Mouse (Mus musculus): Measurements from ENCODE around the gene Lrrc4. TPM values are rescaled to one million over a fixed set of nuclear protein-coding genes. Genes with fewer than 3 reads are reported as not detected.

Gene Lrrc4
- polyA plus RNA-seq, 1 experiment: 0.72 TPM

GRCm38 (mm10) chr6:28799818-28800217 lies 31.7 kb downstream of the Lrrc4 start:
- Histone ChIP-seq H3K27me3 (ENCODE audit: control insufficient read depth, insufficient read depth, low read length, poor library complexity, severe bottlenecking) (no peaks in the 10 kb centered on the region), H3K9me3 (replicated peaks; ENCODE audit: control insufficient read depth, insufficient read depth, low read length, poor library complexity, severe bottlenecking) (no peaks in the 10 kb centered on the region), H3K36me3 (ENCODE audit: control insufficient read depth, insufficient read depth, low read length, poor library complexity, severe bottlenecking) (peaks cover 5% of the 10 kb centered on the region; the same call in 1 of the 2 replicates), H3K9ac (ENCODE audit: low read depth, poor library complexity, severe bottlenecking) (no peak overlapping the region), H3K27ac (ENCODE audit: insufficient read depth, low read length) (no peak overlapping the region), H3K4me1 (ENCODE audit: control insufficient read depth, insufficient read depth, low read length) (no peaks in the 10 kb centered on the region), H3K4me3 (ENCODE audit: low read depth, low read length) (no peak overlapping the region)
- TF ChIP-seq EP300 (IDR thresholded peaks at IDR 0.05; ENCODE audit: insufficient read depth, low read depth, low read length) (no peak), POLR2A (IDR thresholded peaks at IDR 0.05; ENCODE audit: insufficient read depth, low read length) (no peak)

GRCm38 (mm10) chr6:28795792-28796515 lies 35.6 kb downstream of the Lrrc4 start:
- Histone ChIP-seq H3K9ac (ENCODE audit: low read depth, poor library complexity, severe bottlenecking) (no peak overlapping the region), H3K4me1 (ENCODE audit: control insufficient read depth, insufficient read depth, low read length) (no peaks in the 10 kb centered on the region), H3K27me3 (ENCODE audit: control insufficient read depth, insufficient read depth, low read length, poor library complexity, severe bottlenecking) (no peaks in the 10 kb centered on the region), H3K9me3 (replicated peaks; ENCODE audit: control insufficient read depth, insufficient read depth, low read length, poor library complexity, severe bottlenecking) (no peaks in the 10 kb centered on the region), H3K36me3 (ENCODE audit: control insufficient read depth, insufficient read depth, low read length, poor library complexity, severe bottlenecking) (peaks cover 3% of the 10 kb centered on the region), H3K4me3 (ENCODE audit: low read depth, low read length) (no peak overlapping the region), H3K27ac (ENCODE audit: insufficient read depth, low read length) (no peak overlapping the region)
- no peak for TF ChIP-seq EP300 (IDR thresholded peaks at IDR 0.05; ENCODE audit: insufficient read depth, low read depth, low read length)
- TF ChIP-seq CTCF (IDR thresholded peaks at IDR 0.05; ENCODE audit: low read depth, low read length): no peak
- TF ChIP-seq POLR2A (IDR thresholded peaks at IDR 0.05; ENCODE audit: insufficient read depth, low read length): no peak

- no peak for TF ChIP-seq POLR2A (IDR thresholded peaks at IDR 0.05; ENCODE audit: insufficient read depth, low read length)
- no peak for TF ChIP-seq CTCF (IDR thresholded peaks at IDR 0.05; ENCODE audit: low read depth, low read length)
- TF ChIP-seq EP300 (IDR thresholded peaks at IDR 0.05; ENCODE audit: insufficient read depth, low read depth, low read length): no peak
- no peak overlapping the region for H3K4me3 ChIP-seq (ENCODE audit: low read depth, low read length)
- no peak overlapping the region for H3K27ac ChIP-seq (ENCODE audit: insufficient read depth, low read length)
- H3K4me1 ChIP-seq (ENCODE audit: control insufficient read depth, insufficient read depth, low read length): no peaks in the 10 kb centered on the region
- H3K27me3 ChIP-seq (ENCODE audit: control insufficient read depth, insufficient read depth, low read length, poor library complexity, severe bottlenecking): no peaks in the 10 kb centered on the region
- peaks cover 3% of the 10 kb centered on the region for H3K36me3 ChIP-seq (ENCODE audit: control insufficient read depth, insufficient read depth, low read length, poor library complexity, severe bottlenecking)
- no peaks in the 10 kb centered on the region for H3K9me3 ChIP-seq (replicated peaks; ENCODE audit: control insufficient read depth, insufficient read depth, low read length, poor library complexity, severe bottlenecking)
- H3K9ac ChIP-seq (ENCODE audit: low read depth, poor library complexity, severe bottlenecking): no peak overlapping the region
These were observed 36.2 kb downstream of the Lrrc4 start for GRCm38 (mm10) chr6:28795380-28795779.

GRCm38 (mm10) chr6:28791809-28792208 lies 39.7 kb downstream of the Lrrc4 start:
- H3K27me3 ChIP-seq (ENCODE audit: control insufficient read depth, insufficient read depth, low read length, poor library complexity, severe bottlenecking): no peaks in the 10 kb centered on the region
- H3K4me3 ChIP-seq (ENCODE audit: low read depth, low read length): no peak overlapping the region
- TF ChIP-seq POLR2A (IDR thresholded peaks at IDR 0.05; ENCODE audit: insufficient read depth, low read length) (no peak), EP300 (IDR thresholded peaks at IDR 0.05; ENCODE audit: insufficient read depth, low read depth, low read length) (no peak), CTCF (IDR thresholded peaks at IDR 0.05; ENCODE audit: low read depth, low read length) (no peak)
- no peaks in the 10 kb centered on the region for H3K4me1 ChIP-seq (ENCODE audit: control insufficient read depth, insufficient read depth, low read length)
- no peaks in the 10 kb centered on the region for H3K9me3 ChIP-seq (replicated peaks; ENCODE audit: control insufficient read depth, insufficient read depth, low read length, poor library complexity, severe bottlenecking)
- peaks cover 3% of the 10 kb centered on the region for H3K36me3 ChIP-seq (ENCODE audit: control insufficient read depth, insufficient read depth, low read length, poor library complexity, severe bottlenecking)
- no peak overlapping the region for H3K9ac ChIP-seq (ENCODE audit: low read depth, poor library complexity, severe bottlenecking)
- H3K27ac ChIP-seq (ENCODE audit: insufficient read depth, low read length): no peak overlapping the region

GRCm38 (mm10) chr6:28791183-28791582 lies 40.4 kb downstream of the Lrrc4 start:
- Histone ChIP-seq H3K4me3 (ENCODE audit: low read depth, low read length) (no peak overlapping the region), H3K9me3 (replicated peaks; ENCODE audit: control insufficient read depth, insufficient read depth, low read length, poor library complexity, severe bottlenecking) (no peaks in the 10 kb centered on the region), H3K27me3 (ENCODE audit: control insufficient read depth, insufficient read depth, low read length, poor library complexity, severe bottlenecking) (no peaks in the 10 kb centered on the region), H3K36me3 (ENCODE audit: control insufficient read depth, insufficient read depth, low read length, poor library complexity, severe bottlenecking) (peaks cover 3% of the 10 kb centered on the region), H3K4me1 (ENCODE audit: control insufficient read depth, insufficient read depth, low read length) (no peaks in the 10 kb centered on the region), H3K9ac (ENCODE audit: low read depth, poor library complexity, severe bottlenecking) (no peak overlapping the region), H3K27ac (ENCODE audit: insufficient read depth, low read length) (no peak overlapping the region)
- TF ChIP-seq CTCF (IDR thresholded peaks at IDR 0.05; ENCODE audit: low read depth, low read length) (no peak), POLR2A (IDR thresholded peaks at IDR 0.05; ENCODE audit: insufficient read depth, low read length) (no peak), EP300 (IDR thresholded peaks at IDR 0.05; ENCODE audit: insufficient read depth, low read depth, low read length) (no peak)

GRCm38 (mm10) chr6:28789685-28790084 lies 41.9 kb downstream of the Lrrc4 start:
- H3K27me3 ChIP-seq (ENCODE audit: control insufficient read depth, insufficient read depth, low read length, poor library complexity, severe bottlenecking): no peaks in the 10 kb centered on the region
- no peak overlapping the region for H3K9ac ChIP-seq (ENCODE audit: low read depth, poor library complexity, severe bottlenecking)
- no peaks in the 10 kb centered on the region for H3K9me3 ChIP-seq (replicated peaks; ENCODE audit: control insufficient read depth, insufficient read depth, low read length, poor library complexity, severe bottlenecking)
- TF ChIP-seq POLR2A (IDR thresholded peaks at IDR 0.05; ENCODE audit: insufficient read depth, low read length) (no peak), EP300 (IDR thresholded peaks at IDR 0.05; ENCODE audit: insufficient read depth, low read depth, low read length) (no peak), CTCF (IDR thresholded peaks at IDR 0.05; ENCODE audit: low read depth, low read length) (no peak)
- H3K36me3 ChIP-seq (ENCODE audit: control insufficient read depth, insufficient read depth, low read length, poor library complexity, severe bottlenecking): no peaks in the 10 kb centered on the region; the same call in 1 of the 2 replicates
- H3K27ac ChIP-seq (ENCODE audit: insufficient read depth, low read length): no peak overlapping the region
- H3K4me3 ChIP-seq (ENCODE audit: low read depth, low read length): no peak overlapping the region
- no peaks in the 10 kb centered on the region for H3K4me1 ChIP-seq (ENCODE audit: control insufficient read depth, insufficient read depth, low read length)

Measured in ES-Bruce4 (cell line).